Mouse (Mus musculus) bone marrow, adult 2 months (tissue): ENCODE data around the gene Sept1.

ENCODE experiments used
- CTCF ChIP-seq: fragments of 200-500 bp; IDR thresholded peaks from 2 replicates; pipeline ENCODE4 v1.5.1; 2011; ENCODE audit warnings: low read length, control low read depth; ENCODE audit not compliant: control insufficient read depth, insufficient read depth
- POLR2A ChIP-seq: fragments of 200-500 bp; IDR thresholded peaks from 2 replicates; pipeline ENCODE4 v1.6.1; 2011; ENCODE audit warnings: low read depth, mild to moderate bottlenecking, control low read depth, low read length, borderline replicate concordance; ENCODE audit not compliant: control insufficient read depth

- TF ChIP-seq POLR2A, result no peak
- TF ChIP-seq CTCF, result no peak
These were observed 906 bp downstream of the Sept1 start for GRCm38 (mm10) chr7:127231826-127232621.
